Mouse (Mus musculus): ENCODE data around the gene Elp4. TPM values are rescaled to one million over a fixed set of nuclear protein-coding genes. Genes with fewer than 3 reads are reported as not detected.

Elp4 gene
- total and polyA plus RNA-seq, 3 experiments, result 15.8 to 16.0 TPM; not detected in 1

- H3K36me3 ChIP-seq (ENCODE audit: control insufficient read depth in 1 of 2, insufficient read depth in 2 of 2, low read length in 2 of 2), result no peaks in the 10 kb centered on the region
- DNase-seq (ENCODE audit: low read depth, low spot score), result no peak
- peaks cover 12% of the 10 kb centered on the region for H3K79me2 ChIP-seq (ENCODE audit: control insufficient read depth, insufficient read depth, low read length, poor library complexity)
- no peak overlapping the region for H3K27ac ChIP-seq (ENCODE audit: control insufficient read depth, low read depth, low read length)
- H3K9me3 ChIP-seq (replicated peaks; ENCODE audit: insufficient read depth, low read length), result no peaks in the 10 kb centered on the region
- TF ChIP-seq MEF2A (IDR thresholded peaks at IDR 0.05; ENCODE audit: extremely low read depth, insufficient replicate concordance, low read depth, low read length, poor library complexity, severe bottlenecking), result no peak
- H3K4me1 ChIP-seq (ENCODE audit: control insufficient read depth in 1 of 2, insufficient read depth in 2 of 2, low read length in 2 of 2), result no peaks in the 10 kb centered on the region; a peak in 1 of 4 replicates
- H3K9ac ChIP-seq (ENCODE audit: control insufficient read depth, low read depth, low read length, poor library complexity, severe bottlenecking), result no peak overlapping the region
- no peaks in the 10 kb centered on the region for H3K27me3 ChIP-seq (ENCODE audit: control insufficient read depth in 1 of 2, insufficient read depth in 2 of 2, low read length in 2 of 2)
- no peak overlapping the region for H3K4me3 ChIP-seq (ENCODE audit: control insufficient read depth in 1 of 2, insufficient read depth in 1 of 2, low read depth in 2 of 2, low read length in 2 of 2)
Observed at GRCm38 (mm10) chr2:105673054-105673453, 231.3 kb downstream of the Elp4 start.

DNA sequence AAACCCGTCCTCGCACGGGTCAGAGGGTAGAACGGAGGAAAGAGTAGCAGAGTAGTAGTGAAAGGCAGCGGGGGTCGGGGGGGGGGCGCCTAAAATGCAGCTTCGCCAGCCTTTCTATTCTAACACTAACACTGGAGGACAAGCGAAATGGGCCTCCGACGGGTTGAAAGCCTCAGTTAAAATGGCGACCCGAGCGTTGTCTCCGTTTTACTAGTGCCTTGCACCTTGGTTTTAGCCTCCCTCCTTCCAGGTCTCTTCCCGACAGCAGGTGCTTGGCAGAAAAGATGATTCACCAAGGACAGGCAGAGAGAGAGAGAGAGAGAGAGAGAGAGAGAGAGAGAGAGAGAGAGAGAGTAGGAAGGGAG, 231.8 kb downstream of the Elp4 start:
- no peak overlapping the region for H3K4me3 ChIP-seq (ENCODE audit: control insufficient read depth in 1 of 2, insufficient read depth in 1 of 2, low read depth in 2 of 2, low read length in 2 of 2)
- H3K9me3 ChIP-seq (replicated peaks; ENCODE audit: insufficient read depth, low read length), result no peaks in the 10 kb centered on the region
- H3K9ac ChIP-seq (ENCODE audit: control insufficient read depth, low read depth, low read length, poor library complexity, severe bottlenecking), result no peak overlapping the region
- H3K79me2 ChIP-seq (ENCODE audit: control insufficient read depth, insufficient read depth, low read length, poor library complexity), result peaks cover 11% of the 10 kb centered on the region
- no peak overlapping the region for H3K27ac ChIP-seq (ENCODE audit: control insufficient read depth, low read depth, low read length)
- H3K36me3 ChIP-seq (ENCODE audit: control insufficient read depth in 1 of 2, insufficient read depth in 2 of 2, low read length in 2 of 2), result no peaks in the 10 kb centered on the region
- no peaks in the 10 kb centered on the region; a peak in 1 of 4 replicates for H3K4me1 ChIP-seq (ENCODE audit: control insufficient read depth in 1 of 2, insufficient read depth in 2 of 2, low read length in 2 of 2)
- TF ChIP-seq ETS1 (IDR thresholded peaks at IDR 0.05; ENCODE audit: low read depth, low read length) (no peak), USF1 (IDR thresholded peaks at IDR 0.05; ENCODE audit: low read depth, low read length) (no peak), ZMIZ1 (IDR thresholded peaks at IDR 0.05; ENCODE audit: low read depth, low read length) (no peak), ZNF384 (IDR thresholded peaks at IDR 0.05; ENCODE audit: low read depth, low read length) (no peak), CHD1 (IDR thresholded peaks at IDR 0.05; ENCODE audit: low read depth, low read length) (no peak), RCOR1 (IDR thresholded peaks at IDR 0.05; ENCODE audit: low read depth, low read length) (no peak), POLR2AphosphoS2 (IDR thresholded peaks at IDR 0.05; ENCODE audit: low read length) (no peak), MAZ (IDR thresholded peaks at IDR 0.05; ENCODE audit: low read depth, low read length) (no peak), KAT2A (conservative IDR thresholded peaks at IDR 0.05; ENCODE audit: low read depth, low read length) (no peak), UBTF (IDR thresholded peaks at IDR 0.05; ENCODE audit: borderline replicate concordance, insufficient read depth, low read depth, low read length) (no peak), MAX (IDR thresholded peaks at IDR 0.05; ENCODE audit: low read length) (no peak)
- DNase-seq (ENCODE audit: low read depth, low spot score), result no peak
- H3K27me3 ChIP-seq (ENCODE audit: control insufficient read depth in 1 of 2, insufficient read depth in 2 of 2, low read length in 2 of 2), result no peaks in the 10 kb centered on the region

DNA sequence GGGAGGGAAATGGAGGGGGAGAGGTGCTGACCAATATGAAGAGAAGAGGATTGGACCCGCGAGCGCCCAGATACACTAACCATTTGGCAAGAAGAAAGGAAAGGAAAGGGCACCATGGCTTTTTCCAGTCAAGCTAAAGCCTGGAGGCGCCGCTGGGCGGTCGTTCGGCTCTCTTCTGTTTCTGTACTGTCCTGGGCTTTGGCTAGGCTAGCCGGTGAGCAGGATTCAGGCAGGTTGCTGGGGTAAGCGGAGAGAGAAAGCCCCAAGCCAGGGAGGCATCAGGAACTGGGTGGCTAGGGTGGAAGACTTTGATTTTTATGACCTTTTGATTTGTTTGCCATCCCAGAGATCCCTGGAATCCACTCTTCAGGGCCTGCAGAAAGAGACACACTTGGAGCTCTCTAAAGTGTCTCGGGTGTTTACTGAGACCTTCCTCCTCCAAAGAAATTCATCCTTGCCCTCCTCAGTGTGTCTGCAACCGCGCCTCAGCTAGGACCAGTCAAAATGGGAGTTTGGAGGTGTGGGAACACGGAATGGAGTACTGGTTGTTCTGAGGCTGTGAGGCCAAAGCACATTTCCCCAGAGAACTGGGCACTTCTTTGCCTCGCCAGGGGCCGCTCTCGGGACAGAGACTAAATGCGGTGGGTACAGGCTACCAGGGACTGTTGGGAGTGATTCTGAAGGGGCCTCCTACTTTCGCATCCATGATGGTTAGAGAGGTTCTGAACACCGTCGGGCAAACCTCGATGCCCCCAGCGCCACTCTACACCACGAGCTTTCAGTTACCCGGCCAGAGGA, 232.4 kb downstream of the Elp4 start:
- peaks cover 10% of the 10 kb centered on the region for H3K79me2 ChIP-seq (ENCODE audit: control insufficient read depth, insufficient read depth, low read length, poor library complexity)
- no peak overlapping the region for H3K4me3 ChIP-seq (ENCODE audit: control insufficient read depth in 1 of 2, insufficient read depth in 1 of 2, low read depth in 2 of 2, low read length in 2 of 2)
- no peak for TF ChIP-seq SMC3 (IDR thresholded peaks at IDR 0.05; ENCODE audit: low read depth, low read length)
- no peak for TF ChIP-seq GABPA (IDR thresholded peaks at IDR 0.05; ENCODE audit: low read depth, low read length)
- no peak for TF ChIP-seq ZNF384 (IDR thresholded peaks at IDR 0.05; ENCODE audit: low read depth, low read length)
- no peak for TF ChIP-seq GATA1 (IDR thresholded peaks at IDR 0.05; ENCODE audit: low read depth, low read length)
- TF ChIP-seq JUND (IDR thresholded peaks at IDR 0.05; ENCODE audit: low read depth, low read length), result no peak
- no peak for TF ChIP-seq RAD21 (IDR thresholded peaks at IDR 0.05; ENCODE audit: low read depth, low read length)
- TF ChIP-seq ETS1 (IDR thresholded peaks at IDR 0.05; ENCODE audit: low read depth, low read length), result no peak
- TF ChIP-seq SIN3A (IDR thresholded peaks at IDR 0.05; ENCODE audit: low read length), result no peak
- TF ChIP-seq CHD2 (IDR thresholded peaks at IDR 0.05; ENCODE audit: low read length), result no peak
- TF ChIP-seq CHD1 (IDR thresholded peaks at IDR 0.05; ENCODE audit: low read depth, low read length), result no peak
- no peak for TF ChIP-seq BHLHE40 (IDR thresholded peaks at IDR 0.05; ENCODE audit: borderline replicate concordance, low read depth, low read length)
- no peak for TF ChIP-seq MAX (IDR thresholded peaks at IDR 0.05; ENCODE audit: low read length)
- TF ChIP-seq POLR2A (IDR thresholded peaks at IDR 0.05; ENCODE audit: control insufficient read depth in 1 of 2, insufficient read depth in 1 of 2, low read depth in 1 of 2, low read length in 2 of 2, poor library complexity in 1 of 2), result no peak
- H3K27ac ChIP-seq (ENCODE audit: control insufficient read depth, low read depth, low read length), result no peak overlapping the region
- no peak overlapping the region for H3K9ac ChIP-seq (ENCODE audit: control insufficient read depth, low read depth, low read length, poor library complexity, severe bottlenecking)
- H3K36me3 ChIP-seq (ENCODE audit: control insufficient read depth in 1 of 2, insufficient read depth in 2 of 2, low read length in 2 of 2), result no peaks in the 10 kb centered on the region
- DNase-seq (ENCODE audit: low read depth, low spot score), result no peak
- H3K9me3 ChIP-seq (replicated peaks; ENCODE audit: insufficient read depth, low read length), result no peaks in the 10 kb centered on the region
- no peaks in the 10 kb centered on the region for H3K4me1 ChIP-seq (ENCODE audit: control insufficient read depth in 1 of 2, insufficient read depth in 2 of 2, low read length in 2 of 2)
- H3K27me3 ChIP-seq (ENCODE audit: control insufficient read depth in 1 of 2, insufficient read depth in 2 of 2, low read length in 2 of 2), result no peaks in the 10 kb centered on the region

Measured in MEL (cell line).